In genomic region chr17:24168590-24169277, GRCm38 (mm10) we compare ENCODE assay signal across 8 mouse cellular contexts. TPM values are rescaled to one million over a fixed set of nuclear protein-coding genes. Genes with fewer than 3 reads are reported as not detected.
DNase-seq lines count a peak whose midpoint lies in the region; ATAC-seq lines count a peak whose summit lies in the region.

No protein-coding gene starts in this region.

- H3K4me1 ChIP-seq in limb, embryonic 10.5 days = peaks cover 29% of the 10 kb centered on the region
- H3K4me1 ChIP-seq in midbrain, embryonic 11.5 days (ENCODE audit: control insufficient read depth, insufficient read depth, low read length) = peaks cover 13% of the 10 kb centered on the region

- peak; percentile 41 for ATAC-seq in inflammation-experienced regulatory T-cells, adult 6 months
- ATAC-seq in midbrain, embryonic 11.5 days (ENCODE audit: low FRiP score) = peak; percentile 73

- H3K9me3 ChIP-seq in limb, embryonic 10.5 days (replicated peaks) = no peaks in the 10 kb centered on the region
- H3K9me3 ChIP-seq in midbrain, embryonic 11.5 days (ENCODE audit: control insufficient read depth, low read length) = no peaks in the 10 kb centered on the region

- no peaks in the 10 kb centered on the region for H3K27me3 ChIP-seq in limb, embryonic 10.5 days (ENCODE audit: low read depth, poor library complexity, severe bottlenecking)
- H3K27me3 ChIP-seq in midbrain, embryonic 11.5 days (ENCODE audit: control insufficient read depth, insufficient read depth, low read length) = no peaks in the 10 kb centered on the region

- H3K9ac ChIP-seq in midbrain, embryonic 11.5 days (ENCODE audit: low read length) = peak overlapping the region; percentile 93

- H3K36me3 ChIP-seq in limb, embryonic 10.5 days = peaks cover 35% of the 10 kb centered on the region
- peaks cover 4% of the 10 kb centered on the region; the same call in 1 of the 2 replicates for H3K36me3 ChIP-seq in midbrain, embryonic 11.5 days (ENCODE audit: control insufficient read depth, insufficient read depth, low read length)

- peak; percentile 42 for DNase-seq in ovary, postnatal 14 days (ENCODE audit: low spot score)
- no peak for DNase-seq in ovary, postnatal 36 days (ENCODE audit: low spot score)
- DNase-seq in embryo, embryonic 10 days (ENCODE audit: low spot score) = peak; percentile 75
- peak; percentile 60 for DNase-seq in gastrocnemius, postnatal 10 days
- DNase-seq in limb, embryonic 10.5 days (ENCODE audit: low spot score) = peak; percentile 81
- DNase-seq in midbrain, embryonic 11.5 days (ENCODE audit: low spot score, missing footprints) = peak; percentile 97
- peak; percentile 57 to 62 for DNase-seq in spleen, adult 18-20 months

- peak overlapping the region; percentile 100 for H3K27ac ChIP-seq in limb, embryonic 10.5 days
- peak overlapping the region; percentile 95 for H3K27ac ChIP-seq in midbrain, embryonic 11.5 days (ENCODE audit: low read depth, low read length)

- peak overlapping the region; percentile 88 for H3K4me3 ChIP-seq in limb, embryonic 10.5 days
- peak overlapping the region; percentile 75 for H3K4me3 ChIP-seq in midbrain, embryonic 11.5 days (ENCODE audit: low read depth, low read length)

- H3K4me2 ChIP-seq in midbrain, embryonic 11.5 days = peak overlapping the region; percentile 92

- under 1% methylated on average over 41 of the region's 41 CpGs for WGBS in limb, embryonic 10.5 days
- 1% methylated on average over 41 of the region's 41 CpGs for WGBS in midbrain, embryonic 11.5 days

RNA-seq across cellular contexts. Expression of gene Atp6v0c, which starts 0.8 kb away (rescaled TPM):
- total RNA-seq in gastrocnemius, postnatal 10 days (2021) = 100 to 1,000 TPM; 180 to 191 TPM
- 100 to 1,000 TPM; 164 to 208 (median 177) TPM for polyA plus RNA-seq in inflammation-experienced regulatory T-cells, adult 6 months (2017; shearing (Covaris generic))
- polyA plus RNA-seq in limb, embryonic 10.5 days (2016; fragmentation: Nextera tagmentation; extraction: Ambion mirVana) = 414 and 422 TPM in 2 replicates
- polyA plus RNA-seq in midbrain, embryonic 11.5 days (2014; fragmentation: Nextera tagmentation; extraction: Ambion mirVana) = 437 and 465 TPM in 2 replicates

RNA-seq across cellular contexts. Expression of gene Amdhd2, which starts 5.2 kb away (rescaled TPM):
- total RNA-seq in gastrocnemius, postnatal 10 days (2021) = 10 to 100 TPM; 12.0 to 16.6 TPM
- polyA plus RNA-seq in inflammation-experienced regulatory T-cells, adult 6 months (2017; shearing (Covaris generic)) = 10 to 100 TPM; 21.6 to 30.0 (median 29.7) TPM
- 49.1 and 49.5 TPM in 2 replicates for polyA plus RNA-seq in limb, embryonic 10.5 days (2016; fragmentation: Nextera tagmentation; extraction: Ambion mirVana)
- 26.8 and 27.3 TPM in 2 replicates for polyA plus RNA-seq in midbrain, embryonic 11.5 days (2014; fragmentation: Nextera tagmentation; extraction: Ambion mirVana)

RNA-seq across cellular contexts. Expression of gene Pdpk1, which starts 18.0 kb away (rescaled TPM):
- total RNA-seq in gastrocnemius, postnatal 10 days (2021) = 10 to 100 TPM; 44.2 to 47.0 TPM
- polyA plus RNA-seq in inflammation-experienced regulatory T-cells, adult 6 months (2017; shearing (Covaris generic)) = 10 to 100 TPM; 34.1 to 47.4 (median 39.7) TPM
- polyA plus RNA-seq in limb, embryonic 10.5 days (2016; fragmentation: Nextera tagmentation; extraction: Ambion mirVana) = 29.7 and 32.1 TPM in 2 replicates
- polyA plus RNA-seq in midbrain, embryonic 11.5 days (2014; fragmentation: Nextera tagmentation; extraction: Ambion mirVana) = 41.2 and 47.7 TPM in 2 replicates

RNA-seq across cellular contexts. Expression of gene Tbc1d24, which starts 36.6 kb away (rescaled TPM):
- total RNA-seq in gastrocnemius, postnatal 10 days (2021) = 1 to 10 TPM; 5.8 to 8.9 TPM
- 1 to 10 TPM in 2 of 3 experiments, under 1 TPM in 1; 0.66 to 1.4 (median 1.0) TPM for polyA plus RNA-seq in inflammation-experienced regulatory T-cells, adult 6 months (2017; shearing (Covaris generic))
- 3.9 and 8.7 TPM in 2 replicates for polyA plus RNA-seq in limb, embryonic 10.5 days (2016; fragmentation: Nextera tagmentation; extraction: Ambion mirVana)
- 6.5 and 7.3 TPM in 2 replicates for polyA plus RNA-seq in midbrain, embryonic 11.5 days (2014; fragmentation: Nextera tagmentation; extraction: Ambion mirVana)

RNA-seq across cellular contexts. Expression of gene Ntn3, which starts 40.6 kb away (rescaled TPM):
- 1 to 10 TPM; 1.6 to 2.5 TPM for total RNA-seq in gastrocnemius, postnatal 10 days (2021)
- polyA plus RNA-seq in inflammation-experienced regulatory T-cells, adult 6 months (2017; shearing (Covaris generic)) = not detected
- 6.7 and 10.7 TPM in 2 replicates for polyA plus RNA-seq in limb, embryonic 10.5 days (2016; fragmentation: Nextera tagmentation; extraction: Ambion mirVana)
- polyA plus RNA-seq in midbrain, embryonic 11.5 days (2014; fragmentation: Nextera tagmentation; extraction: Ambion mirVana) = 2.3 and 3.0 TPM in 2 replicates
